Mouse (Mus musculus) heart, postnatal 10 days (tissue): ENCODE measurements around the gene Cfb. TPM values are rescaled to one million over a fixed set of nuclear protein-coding genes. Genes with fewer than 3 reads are reported as not detected.
A peak's percentile ranks its signal among the peaks of the same experiment; 100 is the strongest.

Experiments
- DNase-seq, 2 experiments: peaks; one replicate each; pipeline ENCODE4 v3.0.0; 2021
- intact Hi-C: fragments of 180-260 bp; cut with DNase I; formaldehyde crosslinking; loops from one replicate; pipeline ENCODE4 v1.15.1; 2025
- total RNA-seq, 2 experiments: library from RNA; stranded (reverse); gene quantifications; 2 replicates each; pipeline ENCODE4 v1.2.3; 2021

Cfb gene
- total RNA-seq, 2 experiments from 2014 or later, result 3.5 to 7.0 TPM

GRCm38 (mm10) chr17:34885615-34886014 is 23.3 kb upstream of the Cfb start:
- no peak for DNase-seq
- intact Hi-C loops, result no loop called here

GRCm38 (mm10) chr17:34884704-34885103 is 22.4 kb upstream of the Cfb start:
- intact Hi-C loops, result no loop called here

GRCm38 (mm10) chr17:34883332-34883731 is 21.0 kb upstream of the Cfb start:
- intact Hi-C loops, result no loop called here

More at GRCm38 (mm10) chr17:34884704-34885103, 22.4 kb upstream of the Cfb start:
- DNase-seq, result no peak

GRCm38 (mm10) chr17:34881683-34882310 is 19.5 kb upstream of the Cfb start, which contains the start of gene Gm20547:
Gene Gm20547, minus strand, starts transcription at chr17:34882042.
- intact Hi-C loops, result no loop called here
- no peak for DNase-seq

More at GRCm38 (mm10) chr17:34883332-34883731, 21.0 kb upstream of the Cfb start:
- DNase-seq, result no peak

- DNase-seq, result no peak
- intact Hi-C loops, result no loop called here
Observed at GRCm38 (mm10) chr17:34881166-34881565, 18.8 kb upstream of the Cfb start.

GRCm38 (mm10) chr17:34879336-34879879 is 17.1 kb upstream of the Cfb start, which contains the start of gene Zbtb12:
Gene Zbtb12, plus strand, starts transcription at chr17:34879483.
- no peak for DNase-seq
- intact Hi-C loops, result no loop called here

- intact Hi-C loops, result no loop called here
- DNase-seq, result no peak
Observed at GRCm38 (mm10) chr17:34874321-34874720, 12.0 kb upstream of the Cfb start.

- intact Hi-C loops, result no loop called here
- DNase-seq, result no peak
Observed at GRCm38 (mm10) chr17:34865981-34866380, 3.7 kb upstream of the Cfb start.

- intact Hi-C loops, result no loop called here
- DNase-seq, result no peak
Observed at GRCm38 (mm10) chr17:34861704-34862415, 458 bp downstream of the Cfb start.

GRCm38 (mm10) chr17:34860514-34860913 is 1.8 kb downstream of the Cfb start:
- DNase-seq, result no peak
- intact Hi-C loops, result no loop called here

GRCm38 (mm10) chr17:34858670-34859069 is 3.6 kb downstream of the Cfb start:
- DNase-seq, result no peak
- intact Hi-C loops, result loop anchor here (5.0 kb wide), 1 partner anchor 124 kb away; the partner anchor contains the start of gene Lsm2

GRCm38 (mm10) chr17:34855825-34856224 is 6.5 kb downstream of the Cfb start:
- peak; percentile 46 to 74 for DNase-seq
- intact Hi-C loops, result loop anchor here (2.0 to 5.0 kb wide), 4 partner anchors 37 to 126 kb away; partner anchors contain the start of gene Lsm2

- intact Hi-C loops, result loop anchor here (5.0 kb wide), 1 partner anchor 128 kb away; the partner anchor contains the start of gene Lsm2
- no peak for DNase-seq
Observed at GRCm38 (mm10) chr17:34854761-34855160, 7.6 kb downstream of the Cfb start.

- intact Hi-C loops, result no loop called here
- DNase-seq, result no peak
Observed at GRCm38 (mm10) chr17:34853511-34853910, 8.8 kb downstream of the Cfb start.

GRCm38 (mm10) chr17:34850517-34851125 is 11.7 kb downstream of the Cfb start:
- DNase-seq, result no peak
- intact Hi-C loops, result no loop called here

GRCm38 (mm10) chr17:34849722-34850516 is 12.4 kb downstream of the Cfb start, which contains the start of the genes Skiv2l and Nelfe:
Gene Skiv2l, minus strand, starts transcription at chr17:34850210.
Gene Nelfe, plus strand, starts transcription at chr17:34850391.
- intact Hi-C loops, result loop anchor here (10.0 kb wide), 1 partner anchor 385 kb away; the partner anchor contains the start of genes Atp6v1g2 and Nfkbil1
- peak; percentile 98 for DNase-seq

- intact Hi-C loops, result loop anchor here (10.0 kb wide), 1 partner anchor 387 kb away; the partner anchor contains the start of genes Atp6v1g2 and Nfkbil1
- no peak for DNase-seq
Observed at GRCm38 (mm10) chr17:34847615-34848014, 14.7 kb downstream of the Cfb start.

GRCm38 (mm10) chr17:34847192-34847591 is 15.1 kb downstream of the Cfb start:
- intact Hi-C loops, result loop anchor here (10.0 kb wide), 1 partner anchor 388 kb away; the partner anchor contains the start of genes Atp6v1g2 and Nfkbil1
- DNase-seq, result no peak

GRCm38 (mm10) chr17:34844884-34845283 is 17.4 kb downstream of the Cfb start:
- DNase-seq, result no peak
- intact Hi-C loops, result loop anchor here (10.0 kb wide), 1 partner anchor 390 kb away; the partner anchor contains the start of genes Atp6v1g2 and Nfkbil1
